Mouse (Mus musculus): ENCODE results near the gene Ddost. TPM values are rescaled to one million over a fixed set of nuclear protein-coding genes. Genes with fewer than 3 reads are reported as not detected.
A peak's percentile ranks its signal among the peaks of the same experiment; 100 is the strongest.
"Not testable (repeated sequence)": the region's sequence is repeated elsewhere in the genome, so short reads cannot be mapped to it uniquely, and the experiment has no call there.

Gene Ddost
- polyA plus RNA-seq, 1 experiment from 2014 or later: 200 TPM

DNA sequence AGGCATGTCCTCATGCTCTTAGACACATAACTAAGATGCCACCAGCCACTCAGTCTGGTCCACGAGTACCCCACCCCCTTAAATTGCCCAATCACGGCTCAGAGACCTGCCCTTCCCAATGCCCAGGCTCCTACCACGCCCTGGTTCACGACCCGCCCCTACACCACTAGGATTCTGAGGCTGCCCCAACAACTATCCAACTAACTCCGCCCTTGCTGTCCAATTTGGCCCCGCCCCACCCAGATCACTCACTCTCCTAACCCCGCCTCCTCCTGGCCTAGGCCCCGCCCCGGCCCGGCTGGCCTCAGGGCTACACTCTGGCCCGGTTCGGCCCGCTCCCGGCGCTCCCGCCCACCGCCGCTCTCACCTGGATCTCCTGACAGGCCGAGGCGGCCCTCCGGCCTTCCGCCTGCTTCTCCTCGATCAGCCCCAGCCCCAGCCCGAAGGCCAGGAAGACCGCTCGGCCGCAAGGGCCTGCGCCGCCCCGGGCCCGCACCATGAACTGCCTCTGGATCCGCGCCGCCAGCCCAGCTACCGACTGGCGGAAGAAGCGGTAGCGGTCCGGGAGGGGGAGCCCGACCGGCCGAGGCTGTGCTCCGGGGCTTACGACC, 21.0 kb downstream of the Ddost start:
- H3K4me3 ChIP-seq (ENCODE audit: low read depth, low read length): peak overlapping the region; percentile 82
- H3K4me2 ChIP-seq (ENCODE audit: low read depth, low read length, severe bottlenecking): peak overlapping the region; percentile 78
- 1% methylated on average over 44 of the region's 45 CpGs for WGBS
- H3K9me3 ChIP-seq (ENCODE audit: control insufficient read depth, low read length): no peaks in the 10 kb centered on the region
- H3K36me3 ChIP-seq (ENCODE audit: control insufficient read depth, insufficient read depth, low read length): no peaks in the 10 kb centered on the region
- DNase-seq (ENCODE audit: low spot score): peak; percentile 94
- H3K27me3 ChIP-seq (ENCODE audit: control insufficient read depth, insufficient read depth, low read length): no peaks in the 10 kb centered on the region
- H3K4me1 ChIP-seq (replicated peaks; ENCODE audit: control insufficient read depth, insufficient read depth, low read length): peaks cover 9% of the 10 kb centered on the region; the same call in 1 of the 2 replicates
- peak overlapping the region; percentile 84 for H3K9ac ChIP-seq (ENCODE audit: low read length)
- ATAC-seq (replicated peaks; ENCODE audit: low FRiP score): peak; percentile 89
- peak overlapping the region; percentile 90 for H3K27ac ChIP-seq (ENCODE audit: low read depth, low read length)

DNA sequence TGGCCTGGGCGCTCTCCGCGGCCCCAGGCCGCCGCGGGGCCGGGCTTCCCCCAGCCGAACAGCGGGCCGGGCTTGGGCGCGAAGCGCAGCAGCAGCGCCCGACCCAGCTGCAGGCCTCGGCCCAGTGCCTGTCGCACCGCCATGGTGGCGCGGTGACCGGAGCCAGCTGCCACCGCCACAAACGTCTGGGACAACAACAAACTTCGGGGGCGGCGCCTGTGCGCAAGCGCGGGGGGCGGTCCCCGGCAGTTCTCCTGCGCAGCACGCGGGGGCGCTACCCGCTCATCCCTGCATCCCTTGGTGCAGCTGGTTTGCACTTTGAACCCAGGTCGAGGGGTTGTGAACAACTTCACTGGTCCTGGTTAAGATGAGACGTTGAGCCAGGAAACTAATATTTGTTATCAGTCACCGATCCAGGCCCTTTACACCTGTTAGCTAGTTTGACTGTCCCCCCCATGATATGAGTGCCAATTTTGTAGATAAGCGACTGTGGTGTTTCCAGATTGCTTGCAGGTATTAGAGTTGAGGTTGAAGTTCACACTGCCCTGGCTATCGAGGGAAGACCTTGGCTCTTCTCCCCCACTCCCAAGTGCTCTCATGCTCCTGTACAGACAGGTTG, 21.7 kb downstream of the Ddost start, which contains the start of gene Pink1:
TSS of gene Pink1 (minus strand) at position 231 of the 619 bp plus-strand sequence.
- ATAC-seq (replicated peaks; ENCODE audit: low FRiP score) (peak; percentile 82), DNase-seq (ENCODE audit: low spot score) (peak; percentile 94)
- peaks cover 9% of the 10 kb centered on the region; the same call in 1 of the 2 replicates for H3K4me1 ChIP-seq (replicated peaks; ENCODE audit: control insufficient read depth, insufficient read depth, low read length)
- H3K27ac ChIP-seq (ENCODE audit: low read depth, low read length): peak within 1 kb of the TSS; percentile 90
- H3K9ac ChIP-seq (ENCODE audit: low read length): peak within 1 kb of the TSS; percentile 84
- no peaks in the 10 kb centered on the region for H3K9me3 ChIP-seq (ENCODE audit: control insufficient read depth, low read length)
- H3K36me3 ChIP-seq (ENCODE audit: control insufficient read depth, insufficient read depth, low read length): no peaks in the 10 kb centered on the region
- peak within 1 kb of the TSS; percentile 78 for H3K4me2 ChIP-seq (ENCODE audit: low read depth, low read length, severe bottlenecking)
- no peaks in the 10 kb centered on the region; the same call in 1 of the 2 replicates for H3K27me3 ChIP-seq (ENCODE audit: control insufficient read depth, insufficient read depth, low read length)
- peak within 1 kb of the TSS; percentile 82 for H3K4me3 ChIP-seq (ENCODE audit: low read depth, low read length)
- WGBS: 3% methylated on average over 41 of the region's 41 CpGs

DNA sequence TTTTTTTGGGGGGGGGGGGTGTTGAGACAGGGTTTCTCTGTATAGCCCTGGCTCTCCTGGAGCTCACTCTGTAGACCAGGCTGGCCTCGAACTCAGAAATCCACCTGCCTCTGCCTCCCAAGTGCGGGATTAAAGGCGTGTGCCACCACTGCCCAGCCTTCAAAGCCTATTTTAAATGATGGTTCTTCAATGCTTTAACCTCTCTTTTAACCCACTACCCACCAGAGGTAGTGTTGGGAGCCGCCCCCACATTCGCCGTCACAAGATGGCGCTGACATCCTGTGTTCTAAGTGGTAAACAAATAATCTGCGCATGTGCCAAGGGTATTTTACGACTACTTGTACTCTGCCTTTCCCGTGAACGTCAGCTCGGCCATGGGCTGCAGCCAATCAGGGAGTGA, 22.6 kb downstream of the Ddost start:
- not testable (repeated sequence) for H3K4me3 ChIP-seq (ENCODE audit: low read depth, low read length); H3K27me3 ChIP-seq (ENCODE audit: control insufficient read depth, insufficient read depth, low read length); H3K4me2 ChIP-seq (ENCODE audit: low read depth, low read length, severe bottlenecking); H3K9me3 ChIP-seq (ENCODE audit: control insufficient read depth, low read length); H3K4me1 ChIP-seq (replicated peaks; ENCODE audit: control insufficient read depth, insufficient read depth, low read length); DNase-seq (ENCODE audit: low spot score); H3K27ac ChIP-seq (ENCODE audit: low read depth, low read length); H3K36me3 ChIP-seq (ENCODE audit: control insufficient read depth, insufficient read depth, low read length); ATAC-seq (replicated peaks; ENCODE audit: low FRiP score); H3K9ac ChIP-seq (ENCODE audit: low read length)
- 55% methylated on average over 7 of the region's 12 CpGs for whole genome bisulfite sequencing

DNA sequence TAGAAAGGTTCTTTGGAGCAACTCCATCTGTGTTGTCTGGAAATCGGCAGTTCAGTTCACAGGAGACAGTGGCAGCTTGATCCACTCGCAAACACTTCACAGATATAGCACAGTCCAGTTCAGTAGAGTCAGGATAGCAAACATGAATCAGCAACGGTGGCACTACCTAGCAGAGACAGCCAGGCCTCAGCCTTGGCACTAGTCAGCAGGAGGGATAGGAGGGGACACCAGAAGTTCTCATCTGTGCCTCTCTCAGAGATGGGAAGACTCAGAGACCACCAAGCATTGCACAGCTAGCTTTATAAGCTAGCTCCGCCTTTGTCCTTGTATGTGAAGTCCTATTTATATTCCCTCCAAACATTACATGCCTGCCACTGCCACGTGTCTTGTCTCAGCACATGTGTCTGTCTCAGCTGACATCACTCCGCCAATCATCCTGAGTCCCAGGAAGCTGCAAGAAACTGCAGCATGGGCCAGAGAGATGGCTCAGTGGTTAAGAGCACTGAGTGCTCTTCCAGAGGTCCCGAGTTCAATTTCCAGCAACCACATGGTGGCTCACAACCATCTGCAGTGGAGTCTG, 23.5 kb downstream of the Ddost start:
- no peak for ATAC-seq (replicated peaks; ENCODE audit: low FRiP score)
- WGBS: 74% methylated on average over 7 of the region's 7 CpGs
- no peaks in the 10 kb centered on the region for H3K36me3 ChIP-seq (ENCODE audit: control insufficient read depth, insufficient read depth, low read length)
- no peak overlapping the region for H3K27ac ChIP-seq (ENCODE audit: low read depth, low read length)
- no peaks in the 10 kb centered on the region; the same call in 1 of the 2 replicates for H3K27me3 ChIP-seq (ENCODE audit: control insufficient read depth, insufficient read depth, low read length)
- peak overlapping the region; percentile 17 for H3K4me3 ChIP-seq (ENCODE audit: low read depth, low read length)
- no peak overlapping the region for H3K9ac ChIP-seq (ENCODE audit: low read length)
- no peaks in the 10 kb centered on the region for H3K9me3 ChIP-seq (ENCODE audit: control insufficient read depth, low read length)
- peaks cover 5% of the 10 kb centered on the region; the same call in 1 of the 2 replicates for H3K4me1 ChIP-seq (replicated peaks; ENCODE audit: control insufficient read depth, insufficient read depth, low read length)
- DNase-seq (ENCODE audit: low spot score): no peak
- peak overlapping the region; percentile 36 for H3K4me2 ChIP-seq (ENCODE audit: low read depth, low read length, severe bottlenecking)

DNA sequence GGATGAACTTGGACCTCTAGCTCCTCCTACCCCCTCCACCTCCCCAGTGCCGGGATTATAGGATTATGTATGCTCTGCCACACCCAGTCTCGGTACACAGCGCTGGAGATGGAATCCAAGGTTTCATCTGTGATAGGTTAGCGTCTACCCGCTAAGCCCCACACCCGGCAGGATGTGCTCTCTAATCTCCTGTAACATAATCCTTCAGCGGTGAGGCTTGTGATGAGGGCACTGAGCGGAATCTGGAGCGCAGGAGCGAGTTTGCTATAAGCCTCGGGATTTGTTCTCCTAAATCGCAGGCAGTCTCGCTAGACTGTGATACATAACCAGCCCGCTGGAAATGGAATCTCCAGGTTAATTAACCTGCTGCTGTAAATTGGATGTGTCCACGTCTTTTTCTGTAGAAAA, 25.7 kb downstream of the Ddost start:
- no peak overlapping the region for H3K9ac ChIP-seq (ENCODE audit: low read length)
- no peak overlapping the region for H3K27ac ChIP-seq (ENCODE audit: low read depth, low read length)
- H3K27me3 ChIP-seq (ENCODE audit: control insufficient read depth, insufficient read depth, low read length): no peaks in the 10 kb centered on the region; the same call in 1 of the 2 replicates
- WGBS: 12% methylated on average over 15 of the region's 15 CpGs
- H3K4me1 ChIP-seq (replicated peaks; ENCODE audit: control insufficient read depth, insufficient read depth, low read length): no peaks in the 10 kb centered on the region
- no peak overlapping the region for H3K4me2 ChIP-seq (ENCODE audit: low read depth, low read length, severe bottlenecking)
- no peaks in the 10 kb centered on the region for H3K9me3 ChIP-seq (ENCODE audit: control insufficient read depth, low read length)
- DNase-seq (ENCODE audit: low spot score) (no peak), ATAC-seq (replicated peaks; ENCODE audit: low FRiP score) (no peak)
- H3K36me3 ChIP-seq (ENCODE audit: control insufficient read depth, insufficient read depth, low read length): no peaks in the 10 kb centered on the region
- H3K4me3 ChIP-seq (ENCODE audit: low read depth, low read length): no peak overlapping the region

DNA sequence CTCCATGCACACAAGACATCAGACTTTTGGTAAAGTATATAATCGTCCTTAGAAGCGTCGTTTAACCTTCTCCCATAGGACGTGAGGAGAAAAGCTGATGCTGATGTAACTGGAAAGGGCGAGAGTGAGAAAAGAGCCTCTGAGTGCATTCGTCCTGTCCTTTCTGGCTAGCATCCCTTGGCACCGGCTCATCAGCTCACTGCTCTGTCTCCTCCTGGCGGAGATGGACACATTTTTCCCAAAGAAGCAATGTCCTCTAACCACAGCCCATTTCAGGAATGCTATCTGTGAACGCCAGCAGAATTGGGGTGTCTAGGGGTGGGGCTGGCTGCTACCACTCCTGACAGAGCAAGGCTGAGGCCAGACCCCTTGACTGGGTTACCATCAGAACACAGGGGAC, 27.1 kb downstream of the Ddost start:
- no peaks in the 10 kb centered on the region for H3K9me3 ChIP-seq (ENCODE audit: control insufficient read depth, low read length)
- no peak overlapping the region for H3K27ac ChIP-seq (ENCODE audit: low read depth, low read length)
- H3K4me1 ChIP-seq (replicated peaks; ENCODE audit: control insufficient read depth, insufficient read depth, low read length): no peaks in the 10 kb centered on the region
- no peaks in the 10 kb centered on the region; the same call in 1 of the 2 replicates for H3K27me3 ChIP-seq (ENCODE audit: control insufficient read depth, insufficient read depth, low read length)
- no peak for DNase-seq (ENCODE audit: low spot score)
- no peak overlapping the region for H3K4me3 ChIP-seq (ENCODE audit: low read depth, low read length)
- H3K4me2 ChIP-seq (ENCODE audit: low read depth, low read length, severe bottlenecking): no peak overlapping the region
- ATAC-seq (replicated peaks; ENCODE audit: low FRiP score): no peak
- 81% methylated on average over 9 of the region's 9 CpGs for WGBS
- H3K36me3 ChIP-seq (ENCODE audit: control insufficient read depth, insufficient read depth, low read length): no peaks in the 10 kb centered on the region
- H3K9ac ChIP-seq (ENCODE audit: low read length): no peak overlapping the region

DNA sequence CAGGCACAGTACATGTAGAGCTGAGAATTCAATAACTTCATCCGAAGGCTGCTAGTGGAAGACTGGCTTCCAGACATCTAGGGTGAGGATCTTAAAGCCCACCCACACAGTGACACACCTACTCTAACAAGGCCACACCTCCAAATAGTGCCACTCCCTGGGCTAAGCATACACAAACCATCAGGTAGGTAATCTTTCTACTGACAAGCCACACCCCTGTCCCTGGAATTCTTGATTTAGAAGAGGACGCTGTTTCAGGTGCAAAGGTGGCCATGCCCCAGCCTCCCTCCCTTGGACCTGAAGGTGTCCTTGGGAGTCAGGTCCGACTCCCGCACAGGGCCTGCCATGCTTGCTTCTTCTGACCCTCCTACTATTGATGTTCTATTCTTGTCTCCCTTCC, 28.6 kb downstream of the Ddost start:
- Histone ChIP-seq H3K27me3 (ENCODE audit: control insufficient read depth, insufficient read depth, low read length) (no peaks in the 10 kb centered on the region; the same call in 1 of the 2 replicates), H3K9ac (ENCODE audit: low read length) (no peak overlapping the region), H3K4me1 (replicated peaks; ENCODE audit: control insufficient read depth, insufficient read depth, low read length) (no peaks in the 10 kb centered on the region), H3K9me3 (ENCODE audit: control insufficient read depth, low read length) (no peaks in the 10 kb centered on the region), H3K4me2 (ENCODE audit: low read depth, low read length, severe bottlenecking) (no peak overlapping the region), H3K27ac (ENCODE audit: low read depth, low read length) (no peak overlapping the region), H3K4me3 (ENCODE audit: low read depth, low read length) (no peak overlapping the region), H3K36me3 (ENCODE audit: control insufficient read depth, insufficient read depth, low read length) (no peaks in the 10 kb centered on the region)
- DNase-seq (ENCODE audit: low spot score) (no peak), ATAC-seq (replicated peaks; ENCODE audit: low FRiP score) (no peak)
- 83% methylated on average over 4 of the region's 4 CpGs for WGBS

DNA sequence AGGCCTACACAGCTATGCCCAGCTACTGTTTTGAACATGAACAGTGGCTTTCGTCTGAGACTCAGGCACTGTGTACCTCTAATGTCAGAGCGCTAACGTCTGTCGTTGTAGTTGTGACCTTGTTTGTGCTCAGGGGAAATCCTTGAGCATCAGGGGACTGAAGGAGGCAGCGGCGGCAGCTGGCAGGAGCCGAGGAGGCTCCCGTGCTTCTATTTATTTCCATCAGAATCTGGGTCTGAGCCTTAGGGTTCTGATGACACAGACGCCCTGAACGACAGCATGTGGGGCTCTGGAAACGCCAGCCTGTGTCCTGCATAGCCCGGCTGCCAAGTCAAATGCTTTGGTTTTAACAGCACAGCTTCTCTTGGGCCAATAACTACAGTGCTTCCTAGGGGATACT, 30.5 kb downstream of the Ddost start:
- Histone ChIP-seq H3K4me2 (ENCODE audit: low read depth, low read length, severe bottlenecking) (no peak overlapping the region), H3K4me3 (ENCODE audit: low read depth, low read length) (no peak overlapping the region), H3K27me3 (ENCODE audit: control insufficient read depth, insufficient read depth, low read length) (no peaks in the 10 kb centered on the region; the same call in 1 of the 2 replicates), H3K4me1 (replicated peaks; ENCODE audit: control insufficient read depth, insufficient read depth, low read length) (no peaks in the 10 kb centered on the region), H3K27ac (ENCODE audit: low read depth, low read length) (no peak overlapping the region), H3K9me3 (ENCODE audit: control insufficient read depth, low read length) (no peaks in the 10 kb centered on the region), H3K9ac (ENCODE audit: low read length) (no peak overlapping the region), H3K36me3 (ENCODE audit: control insufficient read depth, insufficient read depth, low read length) (no peaks in the 10 kb centered on the region)
- WGBS: 89% methylated on average over 12 of the region's 12 CpGs
- ATAC-seq (replicated peaks; ENCODE audit: low FRiP score) (no peak), DNase-seq (ENCODE audit: low spot score) (no peak)
